Mouse (Mus musculus) right cerebral cortex, adult 18-20 months (tissue): Measurements from ENCODE around the gene Susd3.

Experiments
- DNase-seq: peaks from one replicate; pipeline ENCODE4 v3.0.0; 2022; ENCODE audit warnings: mixed read lengths

Gene Susd3

GRCm38 (mm10) chr13:49183161-49183560, 65.3 kb downstream of the Susd3 start:
- DNase-seq, result no peak

- no peak for DNase-seq
These were observed 67.0 kb downstream of the Susd3 start for GRCm38 (mm10) chr13:49181411-49181984.

- DNase-seq, result no peak
These were observed 67.8 kb downstream of the Susd3 start for GRCm38 (mm10) chr13:49180691-49181090.
